Mouse (Mus musculus): ENCODE results near the gene Psip1. TPM values are rescaled to one million over a fixed set of nuclear protein-coding genes. Genes with fewer than 3 reads are reported as not detected.
A peak's percentile ranks its signal among the peaks of the same experiment; 100 is the strongest.
"Not testable (repeated sequence)": the region's sequence is repeated elsewhere in the genome, so short reads cannot be mapped to it uniquely, and the experiment has no call there.

The Psip1 gene
- 100 to 1,000 TPM; 204 to 211 TPM for total RNA-seq (2021)
- long read RNA-seq, transcript Psip1-203 (11 exons, 1,898 nt): minor isoform, 46 of 288 reads
- long read RNA-seq, transcript Psip1-201 (16 exons, 3,251 nt): major isoform, 80 of 288 reads
- long read RNA-seq, transcript Psip1-202 (11 exons, 1,973 nt): minor isoform, 64 of 288 reads
- long read RNA-seq, partial matches to known transcripts: 74 of 288 reads
- long read RNA-seq, other reads (novel, unspliced or antisense): 22 of 288 reads

DNA sequence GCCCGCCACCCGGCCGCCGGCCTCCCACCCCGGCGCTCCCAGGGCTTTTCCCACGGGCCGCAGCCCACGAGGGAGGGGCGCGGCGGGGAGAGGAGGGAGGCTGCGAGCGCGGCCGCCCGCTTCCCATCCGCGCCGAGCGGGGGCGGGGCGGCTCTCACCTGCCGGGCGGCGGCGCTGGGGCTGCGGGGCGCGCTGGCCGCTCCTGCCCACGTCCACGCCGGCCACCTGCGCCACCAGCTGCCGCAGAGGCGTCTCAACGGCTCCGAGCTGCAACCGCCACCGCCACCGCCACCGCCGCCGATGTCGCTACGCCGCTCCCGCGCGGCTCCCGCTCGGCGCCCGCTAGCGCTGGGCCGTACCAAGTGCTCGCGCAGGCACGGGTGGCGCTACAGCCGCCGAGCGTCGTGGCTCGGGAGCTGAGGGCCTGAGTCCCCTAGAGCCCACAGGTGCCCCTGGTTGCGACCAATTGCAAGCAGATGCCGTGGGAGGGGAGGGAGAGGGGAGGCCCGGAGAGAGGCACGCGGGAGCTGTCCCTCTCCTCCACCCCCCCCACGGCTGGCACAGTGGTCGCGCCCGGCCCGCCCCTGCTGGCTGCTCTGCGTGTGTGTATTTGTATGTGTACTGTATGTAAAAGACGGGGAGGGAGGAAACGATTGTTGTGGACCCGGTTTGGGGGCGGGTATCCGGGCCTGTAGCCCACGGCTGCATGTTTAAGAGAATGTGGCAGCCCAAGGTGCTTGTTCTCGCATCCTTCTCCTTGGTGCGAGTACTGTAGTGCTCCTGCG, at the start of gene Psip1:
Psip1 (minus strand) TSS at position 343 of the 785 bp plus-strand sequence.
- DNase-seq (ENCODE audit: low spot score in 2 of 2): peak; percentile 84 to 92

DNA sequence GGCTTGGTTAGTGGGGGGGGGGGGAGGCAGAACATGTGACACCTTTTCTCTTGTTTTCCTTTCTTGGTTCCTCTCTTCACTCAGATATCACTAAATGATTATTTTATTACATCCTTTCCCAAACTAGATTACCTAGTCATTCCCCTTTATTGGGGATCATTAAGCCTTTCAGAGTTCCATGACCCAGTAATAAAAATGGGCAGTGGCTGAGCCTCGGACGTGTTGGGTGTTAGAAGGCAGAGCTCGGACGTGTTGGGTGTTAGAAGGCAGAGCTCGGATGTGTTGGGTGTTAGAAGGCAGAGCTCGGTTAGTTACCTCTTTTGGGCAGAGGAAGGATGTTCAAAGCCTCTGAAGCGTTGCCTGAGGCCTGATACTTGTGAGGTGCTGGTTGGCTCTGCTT, 47.8 kb upstream of the Psip1 start:
- DNase-seq (ENCODE audit: low spot score in 2 of 2): no peak

DNA sequence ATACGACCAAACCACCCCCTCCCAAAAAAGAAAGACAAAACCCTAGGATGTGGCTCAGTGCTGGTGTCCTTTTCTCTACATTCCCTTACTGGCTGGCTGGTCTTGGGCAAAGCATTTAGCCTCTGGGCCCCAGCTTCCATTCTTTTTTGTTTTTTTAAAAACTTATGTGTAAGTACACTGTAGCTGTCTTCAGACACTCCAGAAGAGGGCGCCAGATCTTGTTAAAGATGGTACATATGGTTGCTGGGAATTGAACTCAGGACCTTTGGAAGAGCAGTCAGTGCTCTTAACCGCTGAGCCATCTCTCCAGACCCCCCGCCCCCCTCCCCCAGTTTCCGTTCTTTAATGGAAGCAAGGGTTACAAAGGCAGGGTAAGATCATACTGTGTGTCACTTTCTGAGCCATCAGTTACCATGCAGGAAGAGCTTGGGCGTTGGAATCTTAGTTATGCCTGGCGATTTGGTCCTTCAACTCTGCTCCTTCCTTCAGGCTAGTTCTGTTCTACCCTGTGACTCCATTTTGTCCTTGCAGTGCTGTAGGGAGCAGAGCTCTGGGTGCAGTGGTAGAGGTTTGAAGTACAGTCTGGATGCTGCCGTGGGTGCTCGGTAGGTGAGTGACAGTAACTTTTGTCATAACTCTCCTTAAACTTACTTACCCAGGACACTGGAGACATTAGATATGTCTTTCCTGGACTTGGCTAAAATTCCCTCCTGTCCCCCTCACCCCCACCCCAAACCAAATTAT, 47.1 kb upstream of the Psip1 start:
- no peak for DNase-seq (ENCODE audit: low spot score in 2 of 2)

DNA sequence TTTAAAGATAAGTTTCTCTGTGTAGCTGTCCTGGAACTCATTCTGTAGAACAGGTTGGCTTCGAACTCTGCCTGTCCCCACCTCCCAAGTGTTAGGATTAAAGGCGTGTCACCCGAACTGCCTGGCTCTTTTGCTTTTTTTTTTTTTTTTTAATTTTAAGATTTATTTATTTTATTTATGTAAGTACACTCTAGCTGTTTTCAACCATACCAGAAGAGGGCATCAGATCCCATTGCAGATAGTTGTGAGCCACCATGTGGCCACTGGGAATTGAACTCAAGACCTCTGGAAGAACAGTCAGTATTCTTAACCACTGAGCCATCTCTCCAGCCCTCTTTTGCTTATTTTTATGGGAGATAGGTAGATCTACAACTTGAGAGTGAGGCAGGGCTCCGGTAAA, 43.8 kb upstream of the Psip1 start:
- not testable (repeated sequence) for DNase-seq (ENCODE audit: low spot score in 2 of 2)

DNA sequence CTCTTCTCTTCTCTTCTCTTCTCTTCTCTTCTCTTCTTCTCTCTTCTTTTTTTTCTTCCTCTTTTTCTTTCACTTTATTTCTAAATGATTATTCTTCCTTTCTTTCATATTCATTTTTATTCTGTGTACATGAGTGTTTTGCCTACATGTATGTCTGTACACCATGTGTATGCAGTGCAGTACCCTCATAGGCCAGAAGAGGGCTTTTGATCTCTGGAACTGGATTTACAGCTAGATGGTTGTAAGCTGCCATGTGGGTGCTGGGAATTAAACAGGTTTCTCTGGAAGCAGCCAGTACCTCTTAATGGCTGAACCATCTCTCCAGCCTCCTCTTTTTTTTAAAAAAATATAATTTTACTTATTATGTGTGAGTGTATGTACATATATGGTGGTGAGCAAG, 41.7 kb upstream of the Psip1 start:
- peak in 1 of 2 experiments; percentile 26 for DNase-seq (ENCODE audit: low spot score in 2 of 2)

DNA sequence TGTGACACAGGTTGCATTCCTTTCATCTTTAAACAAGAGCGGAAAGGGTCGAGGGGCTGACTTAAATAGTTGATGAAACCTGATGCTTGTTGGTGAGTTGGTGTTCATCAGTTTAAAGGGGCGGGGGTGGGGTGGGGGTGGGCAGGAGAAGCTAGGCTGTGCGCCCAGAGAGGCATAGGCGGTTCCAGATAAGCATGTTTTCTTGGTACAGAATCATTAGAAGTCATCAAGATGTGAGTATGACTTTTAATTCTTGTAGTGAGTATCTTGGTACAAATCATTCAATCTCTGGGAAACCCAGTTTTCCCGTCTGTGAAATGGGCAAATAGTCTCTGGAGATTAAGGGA, 40.7 kb upstream of the Psip1 start:
- DNase-seq (ENCODE audit: low spot score in 2 of 2): no peak

DNA sequence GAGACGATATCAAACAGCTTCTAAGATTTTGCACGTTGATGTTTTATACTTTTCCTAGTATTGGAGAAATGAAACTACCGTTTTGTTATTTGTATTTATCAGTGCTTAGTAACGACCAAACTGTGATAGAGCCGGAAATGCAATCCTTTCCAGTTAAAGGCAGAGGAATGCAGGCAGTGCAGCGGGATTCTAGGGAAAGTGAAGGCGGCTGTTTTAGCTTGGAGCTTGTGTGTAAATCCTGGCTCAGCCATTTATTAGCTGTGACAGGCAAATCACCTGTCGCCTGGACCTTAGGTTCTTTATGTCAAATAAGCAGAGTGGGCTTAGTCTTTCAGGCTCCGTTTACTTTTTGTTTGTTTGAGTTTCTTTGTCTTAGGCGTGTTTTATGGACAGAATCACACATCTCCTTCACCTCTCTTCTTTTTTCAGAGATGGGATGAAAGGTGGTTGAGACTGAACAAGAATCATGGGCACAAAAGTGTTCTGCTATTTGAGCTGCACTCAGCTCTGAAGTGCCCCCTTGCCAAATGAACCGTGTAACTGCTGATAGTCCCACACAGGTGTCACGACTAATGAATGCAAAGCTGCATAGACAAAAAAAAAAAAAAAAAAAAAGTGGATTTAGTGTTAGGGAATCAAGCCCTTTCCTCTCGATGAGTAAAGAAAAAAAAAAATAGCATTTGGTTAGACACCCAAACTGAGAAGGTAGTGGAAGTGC, 40.2 kb upstream of the Psip1 start:
- DNase-seq (ENCODE audit: low spot score in 2 of 2): peak in 1 of 2 experiments; percentile 17

DNA sequence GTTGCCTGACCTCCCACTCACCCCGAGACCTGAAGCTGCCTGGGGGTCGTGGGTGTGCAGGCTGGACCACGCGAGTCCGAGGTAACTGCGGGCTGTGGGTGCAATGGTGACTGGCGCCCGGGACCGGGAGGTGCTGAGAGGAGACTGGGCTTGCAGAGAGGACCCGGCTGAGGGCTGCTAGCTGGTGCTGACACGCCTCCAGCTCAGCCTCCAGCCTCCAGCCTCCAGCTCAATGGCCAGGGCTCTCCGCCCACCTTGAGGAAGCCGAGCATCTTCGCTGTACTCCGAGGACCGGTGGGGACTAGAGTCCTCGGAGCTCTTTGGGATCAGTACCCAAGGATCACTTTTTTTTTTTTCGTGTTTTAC, 39.4 kb upstream of the Psip1 start:
- DNase-seq (ENCODE audit: low spot score in 2 of 2): no peak

DNA sequence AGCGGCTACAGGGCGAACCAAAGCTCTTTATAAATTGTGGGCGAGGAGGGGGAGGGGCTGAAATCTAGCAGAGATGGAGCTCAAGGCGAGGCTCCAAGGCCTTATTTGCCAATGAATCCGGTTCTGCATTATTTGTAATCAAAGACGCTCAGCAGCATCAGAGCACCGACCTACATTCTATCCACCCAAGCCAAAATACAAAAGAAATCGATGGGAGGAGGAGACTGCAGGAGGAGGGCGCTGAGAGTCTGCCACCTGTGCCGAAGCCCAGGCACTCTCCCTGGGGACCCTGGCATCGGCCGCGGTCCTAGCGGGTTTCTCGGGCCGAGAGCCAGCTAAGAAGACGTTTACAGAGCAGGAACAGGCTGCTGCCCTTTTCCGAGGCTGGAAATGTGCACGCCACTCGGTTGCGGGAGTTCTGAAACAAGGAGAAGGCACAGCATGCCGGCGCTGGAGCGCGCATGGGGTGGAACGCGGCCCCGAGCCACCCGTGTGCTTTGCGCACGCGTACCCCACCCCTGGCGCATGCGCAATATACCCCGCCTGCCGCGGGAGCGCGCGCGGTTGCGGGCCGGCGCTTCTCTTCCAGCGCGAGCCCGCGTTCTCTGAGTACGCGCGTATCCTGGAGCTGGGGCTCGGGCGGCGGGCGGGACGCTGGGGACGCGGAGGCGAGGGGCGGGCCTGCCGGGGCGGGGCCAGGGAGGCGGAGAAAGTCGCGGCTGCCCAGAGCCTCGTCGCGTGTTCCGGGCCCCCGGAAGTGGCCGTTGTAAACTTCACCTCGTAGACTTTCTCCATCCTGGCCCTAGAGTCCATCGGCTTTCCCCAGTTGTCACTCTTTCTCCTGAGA, 38.8 kb upstream of the Psip1 start, which contains the start of gene Ccdc171:
Ccdc171 (plus strand) TSS at position 703 of the 847 bp plus-strand sequence.
- DNase-seq (ENCODE audit: low spot score in 2 of 2): peak; percentile 91 to 94

DNA sequence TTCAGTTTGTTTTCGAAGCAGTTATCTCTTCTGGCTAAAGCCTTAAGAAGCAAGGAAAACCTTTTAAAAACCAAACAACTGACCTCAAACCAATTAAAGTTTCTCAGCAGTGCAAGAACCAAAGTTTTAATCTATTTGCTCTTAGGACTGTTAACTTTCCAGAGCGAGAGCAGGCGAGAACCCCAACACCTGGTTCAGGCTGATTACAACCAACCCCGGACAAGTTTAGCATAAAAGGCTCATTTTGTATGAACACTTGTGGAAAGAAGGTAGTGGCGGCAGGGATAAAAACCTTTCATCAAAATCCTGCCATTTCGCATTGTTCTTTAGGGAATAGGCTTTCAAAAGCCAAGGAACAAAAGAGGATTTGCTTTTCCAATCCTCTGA, 38.2 kb upstream of the Psip1 start:
- no peak for DNase-seq (ENCODE audit: low spot score in 2 of 2)

DNA sequence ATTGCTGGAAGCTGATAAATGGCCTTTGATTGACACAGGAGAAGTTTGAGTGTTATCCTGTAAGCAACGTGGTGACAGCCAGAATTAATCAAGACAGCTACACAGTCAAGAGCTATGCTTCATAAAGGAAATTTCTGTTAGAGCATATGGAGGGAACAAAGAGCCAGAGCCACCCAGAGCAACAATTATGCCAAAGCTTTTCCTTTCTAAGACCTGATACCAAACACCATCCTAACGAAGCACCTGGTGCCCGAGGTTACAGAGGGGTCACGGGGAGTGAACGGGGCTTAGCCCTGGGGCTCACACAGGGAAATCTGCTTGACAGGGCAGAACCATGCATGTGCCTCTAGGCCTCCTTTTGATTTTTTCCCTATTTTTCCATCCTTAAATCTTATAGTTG, 35.8 kb upstream of the Psip1 start:
- DNase-seq (ENCODE audit: low spot score in 2 of 2): no peak

DNA sequence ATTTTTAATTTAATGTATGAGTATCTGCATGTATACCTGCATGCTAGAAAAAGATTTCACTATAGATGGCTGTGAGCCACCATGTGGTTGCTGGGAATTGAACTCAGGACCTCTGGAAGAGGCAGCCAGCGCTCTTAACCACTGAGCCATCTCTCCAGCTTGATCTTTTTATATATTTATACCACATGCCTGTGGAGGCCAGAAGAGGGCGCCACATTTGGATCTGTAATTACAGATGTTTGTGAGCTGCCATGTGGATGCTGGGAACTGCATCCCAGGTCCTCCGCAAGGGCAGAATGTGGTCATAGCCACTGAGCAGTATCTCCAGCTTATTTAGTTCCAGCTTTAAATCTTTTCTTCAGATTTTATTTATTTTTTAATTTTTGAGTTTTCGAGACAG, 34.0 kb upstream of the Psip1 start:
- no peak for DNase-seq (ENCODE audit: low spot score in 2 of 2)

DNA sequence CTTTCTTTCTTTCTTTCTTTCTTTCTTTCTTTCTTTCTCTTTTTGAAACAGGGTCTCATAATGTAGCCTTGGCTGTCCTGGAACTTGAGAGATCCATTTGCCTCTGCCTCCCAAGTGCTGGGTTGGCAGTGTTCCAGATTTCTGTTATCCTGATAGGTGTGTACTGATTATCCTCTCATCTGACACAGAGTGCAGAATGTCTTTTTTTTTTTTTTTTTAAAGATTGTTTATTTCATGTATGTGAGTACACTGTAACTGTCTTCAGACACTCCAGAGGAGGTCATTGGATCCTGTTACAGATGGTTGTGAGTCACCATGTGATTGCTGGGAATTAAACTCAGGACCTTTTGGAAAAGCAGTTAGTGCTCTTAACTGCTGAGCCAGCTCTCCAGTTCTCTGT, 33.5 kb upstream of the Psip1 start:
- DNase-seq (ENCODE audit: low spot score in 2 of 2): no peak

DNA sequence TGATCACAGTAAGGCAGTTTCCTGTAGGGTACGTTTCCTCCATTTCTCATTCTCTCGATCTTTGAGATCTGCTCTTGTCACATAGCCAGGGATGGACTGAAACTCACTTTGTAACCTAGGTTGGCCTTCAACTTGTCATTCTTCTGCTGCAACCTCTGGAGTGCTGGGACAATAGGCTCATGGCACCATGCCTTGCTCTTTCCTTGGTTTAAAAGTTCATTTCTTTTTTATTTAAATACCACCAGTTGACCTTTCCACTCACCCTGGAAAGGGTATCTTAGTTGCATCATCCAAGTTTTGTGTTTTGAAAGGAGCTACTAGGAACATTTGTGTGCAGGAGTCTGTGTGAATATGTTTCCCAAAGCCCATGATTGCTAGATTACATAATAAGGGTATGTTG, 32.9 kb upstream of the Psip1 start:
- DNase-seq (ENCODE audit: low spot score in 2 of 2): no peak

DNA sequence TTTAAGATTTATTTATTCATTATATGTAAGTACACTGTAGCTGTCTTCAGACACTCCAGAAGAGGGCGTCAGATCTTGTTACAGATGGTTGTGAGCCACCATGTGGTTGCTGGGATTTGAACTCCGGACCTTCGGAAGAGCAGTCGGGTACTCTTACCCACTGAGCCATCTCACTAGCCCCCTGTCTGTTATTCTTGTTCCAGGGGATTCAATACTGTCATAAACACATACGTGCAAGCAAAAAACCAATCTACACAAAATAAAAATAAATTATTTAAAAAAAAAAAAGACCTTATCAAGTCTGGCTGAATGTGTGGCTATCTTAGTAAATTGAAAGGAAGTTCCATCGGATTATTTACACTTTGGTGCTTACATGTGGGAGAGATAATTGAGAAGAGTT, 29.9 kb upstream of the Psip1 start:
- DNase-seq (ENCODE audit: low spot score in 2 of 2): not testable (repeated sequence)

DNA sequence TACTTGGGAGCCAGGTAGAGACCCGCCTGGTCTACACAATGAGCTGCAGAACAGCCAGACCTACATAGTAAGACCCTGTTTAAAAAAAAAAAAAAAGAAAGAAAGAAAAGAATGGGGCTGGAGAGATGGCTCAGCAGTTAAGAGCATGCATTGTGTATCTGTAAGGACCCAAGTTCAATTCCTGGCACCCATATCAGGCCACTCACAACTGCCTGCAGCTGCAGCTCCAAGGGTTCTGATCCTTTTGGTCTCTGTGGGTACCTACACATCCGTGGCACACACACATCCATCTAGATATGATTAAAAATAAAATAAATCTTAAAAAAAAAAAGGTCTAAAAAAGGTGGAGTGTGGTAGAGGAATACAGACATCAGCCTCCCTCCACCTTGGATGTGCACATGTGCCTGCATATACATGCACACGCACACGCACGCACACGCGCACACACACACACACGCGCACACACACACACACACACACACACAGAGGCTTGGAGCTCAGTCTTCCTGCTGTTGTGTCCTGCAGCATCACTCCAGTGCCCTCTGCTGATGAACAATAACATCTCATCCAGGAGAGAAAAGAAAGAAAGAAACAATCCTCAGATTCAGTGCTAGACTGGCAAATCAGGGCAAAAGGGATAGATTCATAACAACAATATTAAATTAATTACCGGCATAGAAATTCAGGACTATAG, 28.9 kb upstream of the Psip1 start:
- peak in 1 of 2 experiments; percentile 45 for DNase-seq (ENCODE audit: low spot score in 2 of 2)

DNA sequence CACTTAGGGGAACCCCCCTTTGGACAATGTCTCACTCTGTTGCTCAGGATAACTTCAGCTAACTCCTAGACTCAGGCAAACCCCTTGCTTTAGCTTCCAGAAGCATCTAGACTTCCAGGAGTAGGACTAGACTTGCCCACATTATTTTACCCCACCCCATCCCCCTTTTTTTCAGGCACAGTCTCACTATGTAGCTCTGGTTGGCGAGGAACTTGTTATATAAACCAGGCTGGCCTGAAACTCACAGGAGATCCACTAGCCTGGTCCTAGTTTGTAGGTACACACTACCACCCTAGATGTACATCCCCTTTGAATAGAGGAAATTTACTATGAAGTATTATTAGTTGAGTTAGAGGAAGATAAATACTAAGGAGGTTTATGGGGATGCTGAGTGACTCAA, 27.9 kb upstream of the Psip1 start:
- DNase-seq (ENCODE audit: low spot score in 2 of 2): no peak

DNA sequence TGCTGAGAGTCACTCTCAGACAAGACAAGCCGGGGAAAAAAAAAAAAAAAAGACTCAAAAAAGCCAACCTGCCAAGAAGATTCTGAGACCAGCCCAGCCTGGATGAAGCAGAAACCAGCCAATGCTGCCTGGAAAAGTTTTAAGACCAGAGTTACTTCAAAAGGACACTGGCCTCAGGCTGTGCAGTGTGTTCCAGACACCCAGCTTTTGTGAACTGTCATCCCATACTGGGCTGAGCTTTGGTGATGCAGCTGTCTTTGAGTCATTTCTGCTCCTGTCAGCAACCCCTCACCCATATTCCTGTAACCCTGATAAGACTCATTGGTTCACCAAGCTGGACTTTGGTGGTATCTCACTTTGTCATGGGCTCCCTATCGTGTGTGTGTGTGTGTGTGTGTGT, 26.4 kb upstream of the Psip1 start:
- DNase-seq (ENCODE audit: low spot score in 2 of 2): no peak

DNA sequence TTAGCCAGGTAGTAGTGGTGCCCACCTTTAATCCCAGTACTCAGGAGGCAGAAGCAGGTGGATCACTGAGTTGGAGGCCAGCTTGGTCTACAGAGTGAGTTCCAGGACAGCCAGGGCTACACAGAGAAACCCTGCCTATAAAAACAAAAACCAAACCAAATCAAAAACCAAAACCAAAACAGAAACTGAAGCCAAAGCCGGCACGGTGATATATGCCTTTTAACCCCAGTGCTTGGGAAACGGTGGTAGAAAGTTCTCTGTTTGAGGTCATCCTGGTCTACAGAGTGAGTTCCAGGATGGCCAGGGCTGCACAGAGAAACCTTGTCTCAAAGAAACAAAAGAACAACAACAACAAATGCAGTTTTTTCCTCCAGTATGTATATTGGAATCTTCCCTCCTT, 26.0 kb upstream of the Psip1 start:
- DNase-seq (ENCODE audit: low spot score in 2 of 2): no peak

DNA sequence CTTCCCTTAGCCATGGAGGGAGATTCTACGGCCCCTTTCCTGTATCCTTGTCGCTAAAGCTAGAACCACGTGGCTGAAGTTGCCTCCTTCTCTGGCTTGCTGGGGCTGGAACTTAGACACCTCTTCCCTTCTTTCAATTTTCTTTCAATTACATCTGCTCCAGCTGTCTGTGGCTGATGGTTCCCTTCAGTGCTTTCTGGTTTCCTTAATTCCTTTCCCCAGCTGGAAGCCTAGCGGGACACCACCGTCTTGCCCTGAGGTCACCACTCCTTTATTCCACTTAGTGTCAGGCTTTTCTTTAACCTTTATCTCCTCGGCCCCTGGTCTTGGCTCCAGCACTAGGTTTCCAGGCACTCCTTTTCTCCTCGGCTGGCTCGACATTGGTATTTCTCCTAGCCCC, 24.8 kb upstream of the Psip1 start:
- no peak for DNase-seq (ENCODE audit: low spot score in 2 of 2)

Data from layer of hippocampus, adult 18-20 months (tissue).